Mouse (Mus musculus) large intestine, adult 2 months (tissue): ENCODE data around the gene 1600002K03Rik. TPM values are rescaled to one million over a fixed set of nuclear protein-coding genes. Genes with fewer than 3 reads are reported as not detected.

Source experiments
- DNase-seq: peaks from one replicate; pipeline ENCODE4 v3.0.0-alpha.2; 2012; ENCODE audit warnings: low read depth, low spot score
- WGBS: fragments of 180-500 bp; shearing (Covaris S2); methylation state at CpG from one replicate; pipeline ENCODE4 v1.1.7; 2018; 5-methylcytosine and 5-hydroxymethylcytosine counted together
- polyA plus RNA-seq: library from polyadenylated mRNA; depleted of rRNA; stranded (reverse); fragments of >200 nt; gene quantifications from 2 replicates; pipeline ENCODE4 v1.2.3, GENCODE M21; 2012

1600002K03Rik gene
- polyA plus RNA-seq, 1 experiment, result 18.2 TPM

DNA sequence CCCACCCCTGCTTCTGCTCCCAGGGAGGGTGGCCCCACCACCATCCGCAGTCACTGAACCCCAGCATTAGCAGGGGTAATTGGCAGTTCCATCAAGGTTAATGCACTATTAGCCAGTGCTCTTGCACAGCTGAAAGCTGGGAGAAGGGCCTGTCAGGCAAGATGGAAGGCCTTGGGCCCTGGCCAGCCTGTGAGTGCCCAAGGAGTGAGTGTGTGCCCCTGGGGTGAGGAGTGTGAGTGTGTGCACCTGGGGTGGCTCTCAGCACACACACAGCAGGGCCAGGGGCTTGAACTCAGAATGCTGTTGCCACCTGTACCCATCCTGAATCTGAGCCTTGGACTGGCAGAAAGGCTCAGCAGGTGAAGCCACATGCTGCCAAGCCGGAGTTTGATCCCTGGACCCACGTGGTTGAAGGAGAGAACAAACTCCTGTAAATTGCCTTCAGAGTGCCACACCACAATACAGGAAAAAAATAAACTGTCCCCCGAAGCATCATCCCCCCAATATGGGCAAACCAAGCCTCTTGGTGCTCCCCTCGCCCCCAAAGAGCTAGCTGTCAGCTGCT is 3.6 kb downstream of the 1600002K03Rik start:
- WGBS, result 79% methylated on average over 5 of the region's 5 CpGs

DNA sequence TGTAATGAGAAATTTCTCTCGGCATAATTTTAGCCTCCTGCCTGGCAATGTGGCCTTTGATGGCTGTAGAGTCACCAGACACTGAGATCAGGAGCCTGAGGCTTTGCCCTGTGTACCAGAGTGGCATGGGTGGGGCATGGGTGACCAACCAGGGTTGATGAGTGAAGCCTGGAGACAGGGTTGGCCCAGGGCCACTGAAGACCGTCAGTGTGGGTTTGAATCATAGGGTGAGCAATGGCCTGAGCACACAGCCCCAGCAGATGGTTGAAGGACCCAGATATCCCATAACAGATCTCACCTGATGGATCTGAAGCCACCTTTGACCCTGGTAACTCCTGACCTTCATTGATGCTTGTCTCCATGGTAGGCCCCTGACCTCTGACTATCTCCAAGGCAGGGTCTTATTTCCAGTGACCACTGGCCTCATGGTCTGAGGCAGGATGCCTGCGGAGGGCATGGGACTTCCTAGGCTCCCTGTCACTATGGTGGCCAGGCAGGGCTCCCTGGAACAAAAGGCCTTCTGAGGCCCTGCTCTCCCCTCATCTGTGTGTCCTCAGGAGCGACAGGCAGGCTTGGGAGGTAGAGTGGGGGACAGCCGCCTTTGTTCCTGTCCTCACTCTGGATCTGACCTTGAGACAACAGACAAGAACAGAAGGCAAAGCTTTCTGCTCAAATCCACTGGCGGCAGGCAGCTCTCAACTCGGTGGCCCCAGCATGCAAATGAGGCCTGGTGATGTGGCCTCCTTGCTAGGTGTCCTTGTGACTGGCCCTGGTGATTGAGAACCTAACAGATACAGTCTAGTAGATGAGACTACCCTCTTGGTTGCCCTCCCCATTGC is 4.9 kb downstream of the 1600002K03Rik start:
- no peak for DNase-seq
- WGBS, result 81% methylated on average over 7 of the region's 7 CpGs

More for the DNA sequence above, 3.6 kb downstream of the 1600002K03Rik start:
- no peak for DNase-seq

- WGBS, result 5% methylated on average over 101 of the region's 106 CpGs
- DNase-seq, result no peak
Observed at GRCm38 (mm10) chr10:80179068-80180051, 6.6 kb downstream of the 1600002K03Rik start, which contains the start of gene Efna2. Gene Efna2 (plus strand): TSS chr10:80179482.

- WGBS, result 61% methylated on average over 6 of the region's 6 CpGs
Observed at GRCm38 (mm10) chr10:80180288-80180687, 7.5 kb downstream of the 1600002K03Rik start.

DNA sequence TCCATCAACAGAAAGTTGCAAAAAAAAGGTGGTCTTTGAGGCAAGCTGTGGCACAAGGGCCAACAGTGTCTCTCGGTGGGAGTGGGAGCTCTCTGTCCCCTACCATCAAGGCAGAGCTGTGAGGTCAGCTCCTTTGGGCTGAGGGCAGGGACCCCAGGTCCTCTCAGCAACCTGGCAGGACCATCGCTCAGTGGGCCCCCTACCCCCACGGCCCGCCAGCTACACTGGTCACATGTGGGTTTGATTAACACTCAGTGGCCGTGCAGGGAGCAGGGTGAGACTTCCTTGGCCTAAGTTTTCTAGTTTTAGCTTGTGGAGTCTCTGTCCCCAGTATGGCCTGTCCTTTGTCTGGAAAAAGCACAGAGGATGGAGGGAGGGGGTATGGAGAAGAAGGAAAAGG is 8.1 kb downstream of the 1600002K03Rik start:
- WGBS, result 79% methylated on average over 5 of the region's 5 CpGs

More at GRCm38 (mm10) chr10:80180288-80180687, 7.5 kb downstream of the 1600002K03Rik start:
- DNase-seq, result no peak

DNA sequence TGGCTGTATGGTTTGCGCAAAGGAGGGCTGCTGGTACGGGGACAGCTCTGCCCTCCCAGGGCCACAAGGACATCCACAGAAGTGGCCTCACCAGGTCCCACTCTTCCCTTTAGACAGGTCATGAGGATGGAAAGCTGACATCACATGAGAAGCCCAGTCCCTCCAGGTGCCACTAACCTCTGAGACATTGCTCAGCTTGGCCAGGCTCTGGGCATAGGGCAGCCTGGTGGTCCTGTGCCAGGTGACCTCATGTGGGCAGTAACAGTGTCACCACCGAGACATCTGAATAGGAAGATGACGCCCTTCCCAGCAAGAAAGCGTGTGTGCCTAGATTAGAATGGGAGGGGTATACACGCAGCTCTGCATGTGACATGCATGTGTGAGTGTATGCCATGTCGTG is 9.8 kb downstream of the 1600002K03Rik start:
- DNase-seq, result no peak

More for the DNA sequence above, 8.1 kb downstream of the 1600002K03Rik start:
- no peak for DNase-seq

GRCm38 (mm10) chr10:80186649-80187048 is 13.9 kb downstream of the 1600002K03Rik start:
- 57% methylated on average over 27 of the region's 27 CpGs for WGBS
- DNase-seq, result no peak

More for the DNA sequence above, 9.8 kb downstream of the 1600002K03Rik start:
- WGBS, result 87% methylated on average over 7 of the region's 7 CpGs

- 91% methylated on average over 10 of the region's 10 CpGs for WGBS
- no peak for DNase-seq
Observed at GRCm38 (mm10) chr10:80187739-80188138, 15.0 kb downstream of the 1600002K03Rik start.

GRCm38 (mm10) chr10:80188453-80189024 is 15.8 kb downstream of the 1600002K03Rik start:
- WGBS, result 85% methylated on average over 15 of the region's 15 CpGs
- no peak for DNase-seq

DNA sequence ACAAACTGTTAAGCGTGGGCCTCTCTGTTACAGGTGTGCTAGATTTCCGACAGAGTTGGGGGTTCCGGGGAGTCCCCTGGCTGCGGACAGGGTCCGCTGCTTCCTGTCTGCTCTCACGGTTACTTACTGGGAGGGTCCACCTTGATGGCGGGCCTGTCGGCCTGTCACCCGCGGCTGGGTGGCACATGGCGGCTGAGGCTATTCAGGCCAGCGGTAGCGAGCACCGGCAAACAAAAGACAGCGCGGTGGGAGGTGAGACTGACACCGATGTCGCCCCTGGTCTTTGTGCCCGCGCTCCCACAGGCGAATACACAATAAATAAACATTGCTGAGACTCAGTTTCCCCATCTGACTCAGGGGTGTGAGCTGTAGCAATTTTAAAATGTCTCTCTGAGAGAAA is 17.3 kb downstream of the 1600002K03Rik start:
- no peak for DNase-seq
- WGBS, result 18% methylated on average over 21 of the region's 21 CpGs

- WGBS, result 2% methylated on average over 48 of the region's 48 CpGs
- no peak for DNase-seq
Observed at GRCm38 (mm10) chr10:80190491-80191051, 17.8 kb downstream of the 1600002K03Rik start.

GRCm38 (mm10) chr10:80193976-80194375 is 21.2 kb downstream of the 1600002K03Rik start:
- WGBS, result 87% methylated on average over 6 of the region's 6 CpGs
- no peak for DNase-seq

DNA sequence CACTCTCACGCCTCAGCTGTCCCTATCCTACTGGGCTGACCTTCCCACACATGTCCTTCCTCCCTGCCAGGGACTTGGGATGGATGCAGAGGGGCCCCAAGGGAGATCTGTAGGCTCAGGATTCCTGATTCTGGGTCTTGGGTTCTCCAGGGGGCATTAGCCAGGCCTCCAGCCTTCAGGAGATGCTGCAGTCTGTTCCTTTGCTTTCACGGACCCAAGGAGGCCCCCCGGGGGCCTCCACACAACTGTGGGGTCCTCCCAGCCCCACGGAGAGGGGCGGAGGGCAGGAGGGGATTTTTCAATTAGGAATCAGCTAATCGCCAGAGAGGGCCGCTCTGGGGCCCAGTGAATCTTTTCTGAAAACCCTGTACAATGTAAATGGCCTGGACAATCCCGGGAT is 21.7 kb downstream of the 1600002K03Rik start:
- no peak for DNase-seq
- WGBS, result 76% methylated on average over 8 of the region's 8 CpGs

GRCm38 (mm10) chr10:80196167-80196566 is 23.4 kb downstream of the 1600002K03Rik start:
- DNase-seq, result no peak
- 98% methylated on average over 1 of the region's 1 CpGs for WGBS

- WGBS, result 79% methylated on average over 33 of the region's 33 CpGs
- no peak for DNase-seq
Observed at GRCm38 (mm10) chr10:80196778-80197581, 24.2 kb downstream of the 1600002K03Rik start.

DNA sequence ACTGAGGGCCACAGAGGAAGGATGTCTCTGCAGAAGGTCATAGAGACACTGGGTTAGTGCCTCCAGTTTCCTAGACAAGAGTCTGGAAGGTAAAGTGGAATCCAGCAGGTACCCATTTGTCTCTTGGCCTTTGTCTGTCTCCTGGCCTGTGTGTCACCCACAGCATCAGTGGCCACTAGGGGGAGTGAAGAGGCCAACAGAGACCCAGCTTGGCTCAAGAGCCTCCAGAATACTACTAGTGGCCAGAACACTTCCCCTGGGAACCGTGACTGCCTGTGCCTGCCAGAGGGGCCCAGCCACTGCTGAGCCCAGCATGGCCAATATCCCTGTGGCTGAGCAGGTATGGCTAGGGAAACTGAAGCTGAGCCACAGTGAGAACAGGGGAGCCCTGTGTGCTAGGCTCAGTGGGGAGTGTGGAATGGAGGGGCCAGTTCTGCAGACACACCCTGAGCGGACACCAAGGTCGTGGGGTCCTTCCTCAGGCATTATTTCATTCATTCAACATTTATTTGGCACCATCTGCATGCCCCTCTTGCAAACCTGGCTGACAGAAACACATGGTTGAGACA is 26.8 kb downstream of the 1600002K03Rik start:
- 46% methylated on average over 3 of the region's 3 CpGs for WGBS
- DNase-seq, result peak; percentile 58

- 79% methylated on average over 6 of the region's 6 CpGs for WGBS
- no peak for DNase-seq
Observed at GRCm38 (mm10) chr10:80200485-80200884, 27.7 kb downstream of the 1600002K03Rik start.

DNA sequence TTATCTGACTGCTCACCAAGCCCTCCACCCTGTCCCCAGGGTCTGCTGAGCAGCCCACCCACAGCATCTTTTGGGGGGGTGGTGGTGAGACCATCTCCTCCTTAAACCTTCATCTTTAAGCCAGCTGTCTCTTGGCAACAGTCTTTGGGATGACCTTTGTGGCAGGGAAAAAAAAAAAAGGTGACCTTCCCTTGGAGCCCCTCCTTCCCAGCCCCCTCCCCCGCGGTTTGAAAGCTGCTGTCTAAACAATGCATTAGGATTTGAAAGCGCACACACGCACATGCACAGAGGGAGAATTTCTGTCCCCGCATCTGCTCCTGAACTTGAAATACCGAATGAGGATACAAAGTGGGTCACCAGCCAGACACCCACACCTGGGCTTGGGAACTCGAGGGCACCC is 31.3 kb downstream of the 1600002K03Rik start:
- WGBS, result 47% methylated on average over 7 of the region's 7 CpGs
- no peak for DNase-seq
